Mouse (Mus musculus) erythroblast, embryonic 14.5 days (primary cell): ENCODE results near the gene Cyp2u1.

ENCODE experiments used
- GATA1 ChIP-seq: IDR thresholded peaks from 2 replicates; pipeline ENCODE4 v1.6.1; 2012; ENCODE audit warnings: low read length, inconsistent platforms, mixed read lengths
- TAL1 ChIP-seq: IDR thresholded peaks from 3 replicates; pipeline ENCODE4 v1.6.1; 2012; ENCODE audit warnings: low read length, inconsistent platforms, mixed read lengths

- TF ChIP-seq TAL1 (no peak), GATA1 (no peak)
Observed at GRCm38 (mm10) chr3:131335117-131335547, 32.1 kb upstream of the Cyp2u1 start.
